8 mouse cellular contexts compared by ENCODE assay signal in genomic region chr11:69037231-69038061, GRCm38 (mm10). TPM values are rescaled to one million over a fixed set of nuclear protein-coding genes. Genes with fewer than 3 reads are reported as not detected.
A peak's percentile ranks its signal among the peaks of the same experiment; 100 is the strongest.
DNase-seq lines count a peak whose midpoint lies in the region; ATAC-seq and TF ChIP-seq lines count a peak whose summit lies in the region.

No protein-coding gene starts in this region.

- under 1% methylated on average over 34 of the region's 34 CpGs for WGBS in embryonic facial prominence, embryonic 15.5 days
- under 1% methylated on average over 34 of the region's 34 CpGs for WGBS in heart, embryonic 13.5 days
- WGBS in liver, embryonic 12.5 days (ENCODE audit: insufficient replicate concordance), result under 1% methylated on average over 34 of the region's 34 CpGs
- 1% methylated on average over 34 of the region's 34 CpGs for WGBS in neural tube, embryonic 12.5 days
- 1% methylated on average over 34 of the region's 34 CpGs for WGBS in stomach, postnatal 0 days

- TF ChIP-seq CTCF in stomach, postnatal 0 days (IDR thresholded peaks at IDR 0.05; ENCODE audit: low read depth), result no peak

- peak; percentile 88 for DNase-seq in CD4-positive helper T cell, adult 2 months (ENCODE audit: low read depth, low spot score)
- DNase-seq in adrenal gland, postnatal 4 days (ENCODE audit: low spot score in 2 of 2), result peak; percentile 22 to 54
- DNase-seq in kidney, postnatal 10 days, result peak; percentile 87
- peak; percentile 73 for DNase-seq in stomach, postnatal 0 days (ENCODE audit: low spot score)

- no peak for TF ChIP-seq EP300 in stomach, postnatal 0 days (optimal IDR thresholded peaks at IDR 0.05)

- H3K4me2 ChIP-seq in embryonic facial prominence, embryonic 15.5 days (replicated peaks), result peak overlapping the region; percentile 55
- peak overlapping the region; percentile 79 for H3K4me2 ChIP-seq in heart, embryonic 13.5 days
- H3K4me2 ChIP-seq in liver, embryonic 12.5 days, result peak overlapping the region; percentile 93
- peak overlapping the region; percentile 57 for H3K4me2 ChIP-seq in neural tube, embryonic 12.5 days (replicated peaks)
- H3K4me2 ChIP-seq in stomach, postnatal 0 days (replicated peaks; ENCODE audit: low read depth), result peak overlapping the region; percentile 44

- ATAC-seq in embryonic facial prominence, embryonic 15.5 days (ENCODE audit: insufficient number of reproducible peaks, low FRiP score, low TSS enrichment, low read depth), result 0 out of 2 replicates have a peak, but pooled peaks have one; percentile 17
- ATAC-seq in heart, embryonic 13.5 days (ENCODE audit: extremely low read depth, insufficient number of reproducible peaks, low FRiP score, low TSS enrichment), result 0 out of 2 replicates have a peak, but pooled peaks have one; percentile 29
- peak; percentile 34 for ATAC-seq in liver, embryonic 12.5 days
- ATAC-seq in neural tube, embryonic 12.5 days (ENCODE audit: low FRiP score, low read depth), result peak; percentile 29; the same call in 1 of the 2 replicates
- peak; percentile 17; the same call in 1 of the 2 replicates for ATAC-seq in stomach, postnatal 0 days (ENCODE audit: low FRiP score, low TSS enrichment)

- peaks cover 28% of the 10 kb centered on the region for H3K4me1 ChIP-seq in embryonic facial prominence, embryonic 15.5 days
- peaks cover 32% of the 10 kb centered on the region for H3K4me1 ChIP-seq in heart, embryonic 13.5 days
- peaks cover 39% of the 10 kb centered on the region for H3K4me1 ChIP-seq in liver, embryonic 12.5 days
- peaks cover 14% of the 10 kb centered on the region for H3K4me1 ChIP-seq in neural tube, embryonic 12.5 days
- no peaks in the 10 kb centered on the region; the same call in 1 of the 2 replicates for H3K4me1 ChIP-seq in stomach, postnatal 0 days (replicated peaks; ENCODE audit: control insufficient read depth, insufficient read depth)

- H3K4me3 ChIP-seq in embryonic facial prominence, embryonic 15.5 days (replicated peaks), result peak overlapping the region; percentile 78
- H3K4me3 ChIP-seq in heart, embryonic 13.5 days, result peak overlapping the region; percentile 85
- peak overlapping the region; percentile 76 for H3K4me3 ChIP-seq in liver, embryonic 12.5 days
- H3K4me3 ChIP-seq in neural tube, embryonic 12.5 days, result peak overlapping the region; percentile 60
- peak overlapping the region; percentile 45 for H3K4me3 ChIP-seq in stomach, postnatal 0 days (ENCODE audit: low read depth, low read length)

- peaks cover 32% of the 10 kb centered on the region for H3K36me3 ChIP-seq in embryonic facial prominence, embryonic 15.5 days
- peaks cover 39% of the 10 kb centered on the region for H3K36me3 ChIP-seq in heart, embryonic 13.5 days
- peaks cover 37% of the 10 kb centered on the region for H3K36me3 ChIP-seq in liver, embryonic 12.5 days
- H3K36me3 ChIP-seq in neural tube, embryonic 12.5 days, result peaks cover 28% of the 10 kb centered on the region
- peaks cover 11% of the 10 kb centered on the region for H3K36me3 ChIP-seq in stomach, postnatal 0 days (ENCODE audit: control insufficient read depth, insufficient read depth, low read length)

- H3K9ac ChIP-seq in embryonic facial prominence, embryonic 15.5 days, result peak overlapping the region; percentile 74
- peak overlapping the region; percentile 88 for H3K9ac ChIP-seq in heart, embryonic 13.5 days
- peak overlapping the region; percentile 77 for H3K9ac ChIP-seq in liver, embryonic 12.5 days
- H3K9ac ChIP-seq in neural tube, embryonic 12.5 days, result peak overlapping the region; percentile 67
- H3K9ac ChIP-seq in stomach, postnatal 0 days (ENCODE audit: low read length), result peak overlapping the region; percentile 27

- H3K27me3 ChIP-seq in embryonic facial prominence, embryonic 15.5 days, result no peaks in the 10 kb centered on the region
- H3K27me3 ChIP-seq in heart, embryonic 13.5 days (replicated peaks), result no peaks in the 10 kb centered on the region
- no peaks in the 10 kb centered on the region for H3K27me3 ChIP-seq in liver, embryonic 12.5 days (replicated peaks)
- no peaks in the 10 kb centered on the region for H3K27me3 ChIP-seq in neural tube, embryonic 12.5 days (replicated peaks)
- H3K27me3 ChIP-seq in stomach, postnatal 0 days (ENCODE audit: control insufficient read depth, insufficient read depth, low read length), result no peaks in the 10 kb centered on the region

- peak overlapping the region; percentile 92 for H3K27ac ChIP-seq in embryonic facial prominence, embryonic 15.5 days (replicated peaks)
- peak overlapping the region; percentile 85 for H3K27ac ChIP-seq in heart, embryonic 13.5 days (replicated peaks)
- H3K27ac ChIP-seq in liver, embryonic 12.5 days, result peak overlapping the region; percentile 81
- H3K27ac ChIP-seq in neural tube, embryonic 12.5 days, result no peak overlapping the region
- peak overlapping the region; percentile 19; the same call in 1 of the 2 replicates for H3K27ac ChIP-seq in stomach, postnatal 0 days (replicated peaks)

- no peaks in the 10 kb centered on the region for H3K9me3 ChIP-seq in embryonic facial prominence, embryonic 15.5 days (replicated peaks)
- H3K9me3 ChIP-seq in heart, embryonic 13.5 days, result no peaks in the 10 kb centered on the region
- no peaks in the 10 kb centered on the region for H3K9me3 ChIP-seq in liver, embryonic 12.5 days (replicated peaks)
- no peaks in the 10 kb centered on the region for H3K9me3 ChIP-seq in neural tube, embryonic 12.5 days
- no peaks in the 10 kb centered on the region for H3K9me3 ChIP-seq in stomach, postnatal 0 days (ENCODE audit: control insufficient read depth, low read length)

RNA-seq across cellular contexts. Expression of gene Aurkb, which starts 8.0 kb away (rescaled TPM):
- total RNA-seq in adrenal gland, postnatal 4 days (2021), result 10 to 100 TPM; 41.5 to 41.7 TPM
- polyA plus RNA-seq in embryonic facial prominence, embryonic 15.5 days (2015; fragmentation: Nextera tagmentation; extraction: Ambion mirVana), result 122 and 123 TPM in 2 replicates
- 78.4 and 83.0 TPM in 2 replicates for polyA plus RNA-seq in heart, embryonic 13.5 days (2015; fragmentation: Nextera tagmentation; extraction: Ambion mirVana)
- polyA plus RNA-seq in liver, embryonic 12.5 days (2016; fragmentation: Nextera tagmentation; extraction: Ambion mirVana), result 142 TPM in 2 replicates
- polyA plus RNA-seq in neural tube, embryonic 12.5 days (2016; fragmentation: Nextera tagmentation; extraction: Ambion mirVana), result 95.5 and 98.4 TPM in 2 replicates
- polyA plus RNA-seq in stomach, postnatal 0 days (2015; fragmentation: Nextera tagmentation; extraction: Ambion mirVana), result 24.7 and 34.0 TPM in 2 replicates

RNA-seq across cellular contexts. Expression of gene Ctc1, which starts 21.7 kb away (rescaled TPM):
- 10 to 100 TPM; 50.2 to 51.3 TPM for total RNA-seq in adrenal gland, postnatal 4 days (2021)
- polyA plus RNA-seq in embryonic facial prominence, embryonic 15.5 days (2015; fragmentation: Nextera tagmentation; extraction: Ambion mirVana), result 43.7 and 53.5 TPM in 2 replicates
- polyA plus RNA-seq in heart, embryonic 13.5 days (2015; fragmentation: Nextera tagmentation; extraction: Ambion mirVana), result 45.0 and 49.8 TPM in 2 replicates
- 31.4 and 34.2 TPM in 2 replicates for polyA plus RNA-seq in liver, embryonic 12.5 days (2016; fragmentation: Nextera tagmentation; extraction: Ambion mirVana)
- 60.8 and 66.8 TPM in 2 replicates for polyA plus RNA-seq in neural tube, embryonic 12.5 days (2016; fragmentation: Nextera tagmentation; extraction: Ambion mirVana)
- polyA plus RNA-seq in stomach, postnatal 0 days (2015; fragmentation: Nextera tagmentation; extraction: Ambion mirVana), result 11.1 and 11.5 TPM in 2 replicates

RNA-seq across cellular contexts. Expression of gene Borcs6, which starts 22.1 kb away (rescaled TPM):
- total RNA-seq in adrenal gland, postnatal 4 days (2021), result 10 to 100 TPM; 24.3 to 26.0 TPM
- 14.9 and 15.7 TPM in 2 replicates for polyA plus RNA-seq in embryonic facial prominence, embryonic 15.5 days (2015; fragmentation: Nextera tagmentation; extraction: Ambion mirVana)
- polyA plus RNA-seq in heart, embryonic 13.5 days (2015; fragmentation: Nextera tagmentation; extraction: Ambion mirVana), result 9.7 and 10.3 TPM in 2 replicates
- polyA plus RNA-seq in liver, embryonic 12.5 days (2016; fragmentation: Nextera tagmentation; extraction: Ambion mirVana), result 5.3 and 6.1 TPM in 2 replicates
- polyA plus RNA-seq in neural tube, embryonic 12.5 days (2016; fragmentation: Nextera tagmentation; extraction: Ambion mirVana), result 17.9 and 18.9 TPM in 2 replicates
- 14.6 and 16.7 TPM in 2 replicates for polyA plus RNA-seq in stomach, postnatal 0 days (2015; fragmentation: Nextera tagmentation; extraction: Ambion mirVana)

RNA-seq across cellular contexts. Expression of gene Pfas, which starts 29.2 kb away (rescaled TPM):
- 10 to 100 TPM; 37.5 to 42.3 TPM for total RNA-seq in adrenal gland, postnatal 4 days (2021)
- polyA plus RNA-seq in embryonic facial prominence, embryonic 15.5 days (2015; fragmentation: Nextera tagmentation; extraction: Ambion mirVana), result 26.1 and 27.5 TPM in 2 replicates
- 19.9 and 20.3 TPM in 2 replicates for polyA plus RNA-seq in heart, embryonic 13.5 days (2015; fragmentation: Nextera tagmentation; extraction: Ambion mirVana)
- 42.2 and 44.4 TPM in 2 replicates for polyA plus RNA-seq in liver, embryonic 12.5 days (2016; fragmentation: Nextera tagmentation; extraction: Ambion mirVana)
- polyA plus RNA-seq in neural tube, embryonic 12.5 days (2016; fragmentation: Nextera tagmentation; extraction: Ambion mirVana), result 26.3 and 30.9 TPM in 2 replicates
- polyA plus RNA-seq in stomach, postnatal 0 days (2015; fragmentation: Nextera tagmentation; extraction: Ambion mirVana), result 7.4 and 8.0 TPM in 2 replicates

RNA-seq across cellular contexts. Expression of gene Tmem107, which starts 33.2 kb away (rescaled TPM):
- 10 to 100 TPM; 20.6 TPM for total RNA-seq in adrenal gland, postnatal 4 days (2021)
- polyA plus RNA-seq in embryonic facial prominence, embryonic 15.5 days (2015; fragmentation: Nextera tagmentation; extraction: Ambion mirVana), result 102 and 137 TPM in 2 replicates
- 28.4 and 31.3 TPM in 2 replicates for polyA plus RNA-seq in heart, embryonic 13.5 days (2015; fragmentation: Nextera tagmentation; extraction: Ambion mirVana)
- polyA plus RNA-seq in liver, embryonic 12.5 days (2016; fragmentation: Nextera tagmentation; extraction: Ambion mirVana), result 32.0 and 34.8 TPM in 2 replicates
- 36.1 and 39.8 TPM in 2 replicates for polyA plus RNA-seq in neural tube, embryonic 12.5 days (2016; fragmentation: Nextera tagmentation; extraction: Ambion mirVana)
- polyA plus RNA-seq in stomach, postnatal 0 days (2015; fragmentation: Nextera tagmentation; extraction: Ambion mirVana), result 28.4 and 30.8 TPM in 2 replicates

Comparison
In these comparisons a context has a peak if more than half of its experiments do, and no peak if none do; other contexts are left out.
1. DNase-seq: peak in every context shown above with its lines; median percentile 88 in CD4-positive helper T cell, adult 2 months; 87 in kidney, postnatal 10 days; 73 in stomach, postnatal 0 days; 38 in adrenal gland, postnatal 4 days.
2. H3K9ac ChIP-seq: peak in every context shown above with its lines; median percentile 88 in heart, embryonic 13.5 days; 77 in liver, embryonic 12.5 days; 74 in embryonic facial prominence, embryonic 15.5 days; 67 in neural tube, embryonic 12.5 days; 27 in stomach, postnatal 0 days.